Mouse (Mus musculus) adrenal gland, adult 2 months (tissue): ENCODE measurements around the gene Ccdc169. TPM values are rescaled to one million over a fixed set of nuclear protein-coding genes. Genes with fewer than 3 reads are reported as not detected.

ENCODE experiments used
- DNase-seq: peaks from one replicate; pipeline ENCODE4 v3.0.0; 2021
- long read RNA-seq: library from polyadenylated mRNA; stranded (forward); transcript quantifications from one replicate; pipeline ENCODE4 v2.0.0, GENCODE M21; 2021
- polyA plus RNA-seq: library from polyadenylated mRNA; depleted of rRNA; stranded (reverse); fragments of >200 nt; gene quantifications from 2 replicates; pipeline ENCODE4 v1.2.3, GENCODE M21; 2012; rRNA removed
- total RNA-seq, 2 experiments: library from RNA; stranded (reverse); gene quantifications; 2 replicates each; pipeline ENCODE4 v1.2.3; 2021

Ccdc169 gene
- total RNA-seq, result under 1 TPM in 1 of 2 experiments, not detected in 1; 0.26 TPM
- polyA plus RNA-seq, result not detected in 2 replicates
- long read RNA-seq, result 0 reads

- no peak for DNase-seq
Measured at GRCm38 (mm10) chr3:55137039-55137438, at the start of gene Ccdc169. Ccdc169 (plus strand) TSS chr3:55137339.

- no peak for DNase-seq
Measured at GRCm38 (mm10) chr3:55087360-55087759, 49.8 kb upstream of the Ccdc169 start.

- no peak for DNase-seq
Measured at GRCm38 (mm10) chr3:55088359-55088758, 48.8 kb upstream of the Ccdc169 start.

GRCm38 (mm10) chr3:55088843-55089242 is 48.3 kb upstream of the Ccdc169 start:
- DNase-seq, result no peak

- no peak for DNase-seq
Measured at GRCm38 (mm10) chr3:55089291-55089690, 47.8 kb upstream of the Ccdc169 start.

GRCm38 (mm10) chr3:55093161-55093560 is 44.0 kb upstream of the Ccdc169 start:
- peak; percentile 41 for DNase-seq

GRCm38 (mm10) chr3:55095968-55096654 is 41.0 kb upstream of the Ccdc169 start:
- DNase-seq, result peak; percentile 70

- no peak for DNase-seq
Measured at GRCm38 (mm10) chr3:55096655-55097005, 40.5 kb upstream of the Ccdc169 start.

GRCm38 (mm10) chr3:55097186-55097585 is 40.0 kb upstream of the Ccdc169 start:
- no peak for DNase-seq

- DNase-seq, result no peak
Measured at GRCm38 (mm10) chr3:55098014-55098413, 39.1 kb upstream of the Ccdc169 start.

- no peak for DNase-seq
Measured at GRCm38 (mm10) chr3:55098990-55099389, 38.1 kb upstream of the Ccdc169 start.

GRCm38 (mm10) chr3:55101092-55101491 is 36.0 kb upstream of the Ccdc169 start:
- DNase-seq, result no peak

- peak; percentile 66 for DNase-seq
Measured at GRCm38 (mm10) chr3:55105372-55106023, 31.6 kb upstream of the Ccdc169 start.

GRCm38 (mm10) chr3:55106051-55106450 is 31.1 kb upstream of the Ccdc169 start:
- no peak for DNase-seq

GRCm38 (mm10) chr3:55109097-55109496 is 28.0 kb upstream of the Ccdc169 start:
- peak; percentile 67 for DNase-seq

GRCm38 (mm10) chr3:55111935-55112709 is 25.0 kb upstream of the Ccdc169 start, which contains the start of gene Spg20:
Spg20 (plus strand) TSS chr3:55112108.
- DNase-seq, result peak; percentile 98

- no peak for DNase-seq
Measured at GRCm38 (mm10) chr3:55112710-55113415, 24.3 kb upstream of the Ccdc169 start.

- peak; percentile 57 for DNase-seq
Measured at GRCm38 (mm10) chr3:55114313-55115065, 22.6 kb upstream of the Ccdc169 start.

GRCm38 (mm10) chr3:55115071-55115470 is 22.1 kb upstream of the Ccdc169 start:
- no peak for DNase-seq

GRCm38 (mm10) chr3:55115989-55116388 is 21.1 kb upstream of the Ccdc169 start:
- DNase-seq, result no peak

GRCm38 (mm10) chr3:55119275-55119898 is 17.8 kb upstream of the Ccdc169 start:
- DNase-seq, result peak; percentile 41
